Mouse (Mus musculus): ENCODE results near the gene Gm2381. TPM values are rescaled to one million over a fixed set of nuclear protein-coding genes. Genes with fewer than 3 reads are reported as not detected.
"Not testable (repeated sequence)": the region's sequence is repeated elsewhere in the genome, so short reads cannot be mapped to it uniquely, and the experiment has no call there.

The Gm2381 gene
- total RNA-seq (2021), result under 1 TPM in 1 of 2 experiments, not detected in 1; 0.10 TPM
- long read RNA-seq, experiment 1, result 0 reads
- long read RNA-seq, experiment 2, result 0 reads

GRCm38 (mm10) chr7:42866801-42867458, at the start of gene Gm2381:
Gm2381 (minus strand) TSS chr7:42867234.
- DNase-seq (ENCODE audit: low spot score in 2 of 2), result not testable (repeated sequence)

- DNase-seq (ENCODE audit: low spot score in 2 of 2), result not testable (repeated sequence)
Measured at GRCm38 (mm10) chr7:42898067-42898466, 31.0 kb upstream of the Gm2381 start.

GRCm38 (mm10) chr7:42878090-42878489, 11.1 kb upstream of the Gm2381 start:
- DNase-seq (ENCODE audit: low spot score in 2 of 2), result no peak

- DNase-seq (ENCODE audit: low spot score in 2 of 2), result not testable (repeated sequence)
Measured at GRCm38 (mm10) chr7:42838366-42838765, 28.7 kb downstream of the Gm2381 start.

- no peak for DNase-seq (ENCODE audit: low spot score in 2 of 2)
Measured at GRCm38 (mm10) chr7:42832221-42832620, 34.8 kb downstream of the Gm2381 start.

GRCm38 (mm10) chr7:42793425-42793824, 73.6 kb downstream of the Gm2381 start, which contains the start of gene Vmn2r62:
Vmn2r62 (minus strand) TSS chr7:42793525.
- DNase-seq (ENCODE audit: low spot score in 2 of 2), result not testable (repeated sequence)

Other genes with a start within 250 kb of the Gm2381 start
- 1 to 10 TPM; 3.8 to 4.0 TPM for gene Zfp976, start 224.6 kb downstream of the Gm2381 start, total RNA-seq (2021)
- gene Zfp975, start 174.5 kb downstream of the Gm2381 start, total RNA-seq (2021), result 1 to 10 TPM; 3.5 to 4.7 TPM
- gene Gm17067, start 140.2 kb downstream of the Gm2381 start, total RNA-seq (2021), result under 1 TPM; 0.13 to 0.42 TPM
- not detected for gene Vmn2r62, start 73.7 kb downstream of the Gm2381 start, total RNA-seq (2021)
- not detected for gene Vmn2r63, start 66.6 kb upstream of the Gm2381 start, total RNA-seq (2021)
- not detected for gene Gm9268, start 151.5 kb upstream of the Gm2381 start, total RNA-seq (2021)
- gene Zfp936, start 247.0 kb upstream of the Gm2381 start, total RNA-seq (2021), result not detected

All from adrenal gland, adult 18-20 months (tissue).